Mouse (Mus musculus) hindbrain, embryonic 12.5 days (tissue): Measurements from ENCODE around the gene Samhd1. TPM values are rescaled to one million over a fixed set of nuclear protein-coding genes. Genes with fewer than 3 reads are reported as not detected.
A peak's percentile ranks its signal among the peaks of the same experiment; 100 is the strongest.

Experiments
- ATAC-seq: fragments of 200-750 bp; cut with Nextera tagmentation; 2 replicates; pipeline ENCODE4 v1.8.0; 2017; ENCODE audit warnings: moderate TSS enrichment; ENCODE audit not compliant: low FRiP score
- H3K27ac ChIP-seq: fragments of 300-500 bp; sonication (generic); 2 replicates; pipeline ENCODE4 v1.5.1; 2016; ENCODE audit warnings: mild to moderate bottlenecking
- H3K27me3 ChIP-seq: fragments of 300-500 bp; sonication (generic); 2 replicates; pipeline ENCODE4 v1.6.1; 2016; ENCODE audit warnings: mild to moderate bottlenecking
- H3K36me3 ChIP-seq: fragments of 300-500 bp; sonication (generic); 2 replicates; pipeline ENCODE4 v1.6.1; 2016; ENCODE audit warnings: mild to moderate bottlenecking
- H3K4me1 ChIP-seq: fragments of 300-500 bp; sonication (generic); 2 replicates; pipeline ENCODE4 v1.6.1; 2016
- H3K4me2 ChIP-seq: fragments of 300-500 bp; sonication (generic); replicated peaks from 2 replicates; pipeline ENCODE4 v1.6.1; 2016; ENCODE audit warnings: mild to moderate bottlenecking
- H3K4me3 ChIP-seq: fragments of 300-500 bp; sonication (generic); 2 replicates; pipeline ENCODE4 v1.5.1; 2016; ENCODE audit warnings: mild to moderate bottlenecking
- H3K9ac ChIP-seq: fragments of 300-500 bp; sonication (generic); 2 replicates; pipeline ENCODE4 v1.6.1; 2016; ENCODE audit warnings: mild to moderate bottlenecking, moderate library complexity
- H3K9me3 ChIP-seq: fragments of 300-500 bp; sonication (generic); replicated peaks from 2 replicates; pipeline ENCODE4 v1.6.1; 2016; ENCODE audit warnings: mild to moderate bottlenecking
- WGBS: fragments of 180-500 bp; shearing (Covaris S2); methylation state at CpG from one replicate; pipeline ENCODE4 v1.1.7; 2016; 5-methylcytosine and 5-hydroxymethylcytosine counted together
- polyA plus RNA-seq: library from polyadenylated mRNA; unstranded; fragments of >200 nt; fragmentation: Nextera tagmentation; extraction: Ambion mirVana; gene quantifications from 2 replicates; pipeline ENCODE4 v1.2.1, GENCODE M21; 2016

The Samhd1 gene
- polyA plus RNA-seq, 1 experiment from 2014 or later: 17.2 TPM

- Histone ChIP-seq H3K27ac (no peak overlapping the region), H3K4me2 (no peak overlapping the region), H3K36me3 (peaks cover 68% of the 10 kb centered on the region), H3K9ac (no peak overlapping the region), H3K27me3 (no peaks in the 10 kb centered on the region), H3K9me3 (no peaks in the 10 kb centered on the region), H3K4me3 (no peak overlapping the region), H3K4me1 (no peaks in the 10 kb centered on the region)
- no peak for ATAC-seq
- 81% methylated on average over 2 of the region's 2 CpGs for WGBS
These were observed 18.2 kb upstream of the Samhd1 start for GRCm38 (mm10) chr2:157153235-157153634.

- Histone ChIP-seq H3K4me1 (no peaks in the 10 kb centered on the region), H3K27ac (no peak overlapping the region), H3K9ac (no peak overlapping the region), H3K36me3 (peaks cover 52% of the 10 kb centered on the region), H3K27me3 (no peaks in the 10 kb centered on the region), H3K4me3 (no peak overlapping the region), H3K4me2 (no peak overlapping the region), H3K9me3 (no peaks in the 10 kb centered on the region)
- WGBS: 93% methylated on average over 5 of the region's 5 CpGs
- no peak for ATAC-seq
These were observed 13.4 kb upstream of the Samhd1 start for GRCm38 (mm10) chr2:157148417-157148816.

- H3K27ac ChIP-seq: no peak overlapping the region
- WGBS: 91% methylated on average over 9 of the region's 9 CpGs
- no peak for ATAC-seq
- no peak overlapping the region for H3K4me3 ChIP-seq
- H3K27me3 ChIP-seq: no peaks in the 10 kb centered on the region
- no peaks in the 10 kb centered on the region for H3K4me1 ChIP-seq
- no peak overlapping the region for H3K4me2 ChIP-seq
- no peak overlapping the region for H3K9ac ChIP-seq
- H3K36me3 ChIP-seq: peaks cover 48% of the 10 kb centered on the region
- H3K9me3 ChIP-seq: no peaks in the 10 kb centered on the region
These were observed 12.4 kb upstream of the Samhd1 start for GRCm38 (mm10) chr2:157147397-157148020.

GRCm38 (mm10) chr2:157145173-157145572, 10.1 kb upstream of the Samhd1 start:
- Histone ChIP-seq H3K9ac (no peak overlapping the region), H3K4me2 (no peak overlapping the region), H3K27me3 (no peaks in the 10 kb centered on the region), H3K27ac (no peak overlapping the region), H3K36me3 (peaks cover 28% of the 10 kb centered on the region), H3K4me1 (no peaks in the 10 kb centered on the region), H3K9me3 (no peaks in the 10 kb centered on the region; the same call in 1 of the 2 replicates), H3K4me3 (no peak overlapping the region)
- no peak for ATAC-seq
- WGBS: 86% methylated on average over 1 of the region's 1 CpGs

GRCm38 (mm10) chr2:157144132-157144531, 9.1 kb upstream of the Samhd1 start:
- 73% methylated on average over 5 of the region's 5 CpGs for WGBS
- H3K4me3 ChIP-seq: no peak overlapping the region
- no peak overlapping the region for H3K9ac ChIP-seq
- H3K36me3 ChIP-seq: peaks cover 19% of the 10 kb centered on the region
- H3K9me3 ChIP-seq: no peaks in the 10 kb centered on the region; the same call in 1 of the 2 replicates
- no peak for ATAC-seq
- H3K4me2 ChIP-seq: no peak overlapping the region
- no peaks in the 10 kb centered on the region for H3K4me1 ChIP-seq
- no peak overlapping the region for H3K27ac ChIP-seq
- no peaks in the 10 kb centered on the region for H3K27me3 ChIP-seq

- ATAC-seq: no peak
- Histone ChIP-seq H3K4me1 (no peaks in the 10 kb centered on the region), H3K4me3 (no peak overlapping the region), H3K27ac (no peak overlapping the region), H3K9me3 (no peaks in the 10 kb centered on the region; the same call in 1 of the 2 replicates), H3K9ac (no peak overlapping the region), H3K27me3 (no peaks in the 10 kb centered on the region), H3K4me2 (no peak overlapping the region), H3K36me3 (peaks cover 5% of the 10 kb centered on the region; the same call in 1 of the 2 replicates)
- WGBS: 75% methylated on average over 4 of the region's 4 CpGs
These were observed 6.9 kb upstream of the Samhd1 start for GRCm38 (mm10) chr2:157141962-157142361.

- Histone ChIP-seq H3K9me3 (no peaks in the 10 kb centered on the region; the same call in 1 of the 2 replicates), H3K36me3 (no peaks in the 10 kb centered on the region), H3K27ac (no peak overlapping the region), H3K4me2 (no peak overlapping the region), H3K9ac (no peak overlapping the region), H3K27me3 (no peaks in the 10 kb centered on the region), H3K4me3 (no peak overlapping the region), H3K4me1 (no peaks in the 10 kb centered on the region)
- WGBS: 92% methylated on average over 5 of the region's 5 CpGs
- ATAC-seq: no peak
These were observed 4.3 kb upstream of the Samhd1 start for GRCm38 (mm10) chr2:157139251-157139802.

GRCm38 (mm10) chr2:157138808-157139207, 3.7 kb upstream of the Samhd1 start:
- H3K4me1 ChIP-seq: no peaks in the 10 kb centered on the region

GRCm38 (mm10) chr2:157137959-157138731, 3.1 kb upstream of the Samhd1 start:
- Histone ChIP-seq H3K4me1 (no peaks in the 10 kb centered on the region), H3K27ac (no peak overlapping the region), H3K9me3 (no peaks in the 10 kb centered on the region; the same call in 1 of the 2 replicates), H3K4me3 (no peak overlapping the region), H3K27me3 (no peaks in the 10 kb centered on the region), H3K4me2 (no peak overlapping the region), H3K9ac (no peak overlapping the region), H3K36me3 (no peaks in the 10 kb centered on the region)
- WGBS: 92% methylated on average over 9 of the region's 9 CpGs
- ATAC-seq: no peak

More at GRCm38 (mm10) chr2:157138808-157139207, 3.7 kb upstream of the Samhd1 start:
- Histone ChIP-seq H3K4me3 (no peak overlapping the region), H3K27ac (no peak overlapping the region), H3K4me2 (no peak overlapping the region), H3K9me3 (no peaks in the 10 kb centered on the region; the same call in 1 of the 2 replicates), H3K36me3 (no peaks in the 10 kb centered on the region), H3K27me3 (no peaks in the 10 kb centered on the region), H3K9ac (no peak overlapping the region)
- WGBS: 82% methylated on average over 5 of the region's 5 CpGs
- ATAC-seq: no peak

GRCm38 (mm10) chr2:157136646-157137045, 1.6 kb upstream of the Samhd1 start:
- no peak for ATAC-seq

GRCm38 (mm10) chr2:157136176-157136575, 1.1 kb upstream of the Samhd1 start:
- Histone ChIP-seq H3K9ac (no peak overlapping the region), H3K9me3 (no peaks in the 10 kb centered on the region; the same call in 1 of the 2 replicates), H3K4me2 (no peak overlapping the region), H3K27ac (no peak overlapping the region), H3K27me3 (no peaks in the 10 kb centered on the region), H3K4me3 (no peak overlapping the region), H3K4me1 (no peaks in the 10 kb centered on the region), H3K36me3 (no peaks in the 10 kb centered on the region)
- 92% methylated on average over 4 of the region's 4 CpGs for WGBS
- ATAC-seq: no peak

More at GRCm38 (mm10) chr2:157136646-157137045, 1.6 kb upstream of the Samhd1 start:
- WGBS: 75% methylated on average over 2 of the region's 2 CpGs
- H3K4me2 ChIP-seq: no peak overlapping the region
- H3K27me3 ChIP-seq: no peaks in the 10 kb centered on the region
- no peaks in the 10 kb centered on the region for H3K4me1 ChIP-seq
- H3K9me3 ChIP-seq: no peaks in the 10 kb centered on the region; the same call in 1 of the 2 replicates
- H3K9ac ChIP-seq: no peak overlapping the region
- H3K27ac ChIP-seq: no peak overlapping the region
- H3K4me3 ChIP-seq: no peak overlapping the region
- no peaks in the 10 kb centered on the region for H3K36me3 ChIP-seq

GRCm38 (mm10) chr2:157135529-157136120, 560 bp upstream of the Samhd1 start:
- Histone ChIP-seq H3K4me2 (peak overlapping the region; percentile 89), H3K4me1 (no peaks in the 10 kb centered on the region), H3K9me3 (no peaks in the 10 kb centered on the region; the same call in 1 of the 2 replicates), H3K27ac (peak overlapping the region; percentile 36; the same call in 1 of the 2 replicates), H3K36me3 (no peaks in the 10 kb centered on the region), H3K4me3 (peak overlapping the region; percentile 68), H3K9ac (peak overlapping the region; percentile 71), H3K27me3 (no peaks in the 10 kb centered on the region)
- WGBS: 87% methylated on average over 10 of the region's 10 CpGs
- ATAC-seq: no peak
